Mouse (Mus musculus): Measurements from ENCODE around the gene Rabep1. TPM values are rescaled to one million over a fixed set of nuclear protein-coding genes. Genes with fewer than 3 reads are reported as not detected.

Gene Rabep1
- 1.6 and 1.9 TPM in 2 replicates for polyA plus RNA-seq (2012; rRNA removed; ENCODE audit: low replicate concordance)

DNA sequence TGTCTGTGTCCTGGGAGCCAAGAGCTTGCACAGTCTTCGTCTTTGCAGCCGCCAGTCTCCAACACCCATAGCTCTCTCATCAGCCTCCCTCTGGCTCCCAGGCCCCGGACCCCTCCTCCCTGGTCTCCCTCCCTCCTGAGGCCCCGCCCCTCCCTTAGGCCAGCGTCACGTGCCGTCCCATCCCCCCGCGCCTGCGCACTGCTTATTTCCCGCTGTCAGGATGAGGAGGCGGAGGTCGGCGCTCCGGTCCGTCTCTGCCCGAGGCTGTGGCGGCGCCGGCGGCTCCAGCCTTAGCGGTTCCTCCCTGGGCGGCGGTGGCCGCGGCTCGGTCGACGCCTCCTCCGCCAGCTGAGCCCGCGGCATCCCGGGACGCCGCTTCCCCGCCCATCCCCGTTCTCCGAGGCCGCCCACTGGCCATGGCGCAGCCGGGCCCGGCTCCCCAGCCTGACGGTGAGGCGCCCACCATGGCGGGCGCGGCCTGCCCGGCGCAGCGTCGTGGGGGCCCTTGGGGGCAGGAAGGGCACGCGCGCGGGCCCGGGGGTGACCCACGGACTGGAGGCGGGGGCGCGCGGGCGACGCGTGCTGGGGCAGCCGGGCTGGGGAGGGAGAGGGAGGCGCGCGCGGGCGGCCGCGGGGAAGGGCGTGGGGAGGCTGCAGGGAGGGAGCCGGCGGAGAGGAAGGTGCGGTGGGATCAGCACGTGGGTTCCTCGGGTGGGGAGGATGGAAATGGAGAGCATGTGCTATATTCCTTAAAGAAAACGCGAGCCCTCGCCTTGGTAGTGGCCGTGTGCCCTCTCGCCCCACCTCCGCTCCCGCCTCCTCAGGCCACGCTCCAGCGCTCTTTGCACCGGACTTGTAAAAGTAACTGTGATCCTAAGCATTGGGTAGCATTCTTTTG lies at the start of gene Rabep1:
Gene Rabep1 (plus strand): TSS at position 220 of the 898 bp plus-strand sequence.

GRCm38 (mm10) chr11:70812365-70812764 lies 32.2 kb upstream of the Rabep1 start, which contains the start of gene Scimp:
Scimp (minus strand) TSS chr11:70812586.

DNA sequence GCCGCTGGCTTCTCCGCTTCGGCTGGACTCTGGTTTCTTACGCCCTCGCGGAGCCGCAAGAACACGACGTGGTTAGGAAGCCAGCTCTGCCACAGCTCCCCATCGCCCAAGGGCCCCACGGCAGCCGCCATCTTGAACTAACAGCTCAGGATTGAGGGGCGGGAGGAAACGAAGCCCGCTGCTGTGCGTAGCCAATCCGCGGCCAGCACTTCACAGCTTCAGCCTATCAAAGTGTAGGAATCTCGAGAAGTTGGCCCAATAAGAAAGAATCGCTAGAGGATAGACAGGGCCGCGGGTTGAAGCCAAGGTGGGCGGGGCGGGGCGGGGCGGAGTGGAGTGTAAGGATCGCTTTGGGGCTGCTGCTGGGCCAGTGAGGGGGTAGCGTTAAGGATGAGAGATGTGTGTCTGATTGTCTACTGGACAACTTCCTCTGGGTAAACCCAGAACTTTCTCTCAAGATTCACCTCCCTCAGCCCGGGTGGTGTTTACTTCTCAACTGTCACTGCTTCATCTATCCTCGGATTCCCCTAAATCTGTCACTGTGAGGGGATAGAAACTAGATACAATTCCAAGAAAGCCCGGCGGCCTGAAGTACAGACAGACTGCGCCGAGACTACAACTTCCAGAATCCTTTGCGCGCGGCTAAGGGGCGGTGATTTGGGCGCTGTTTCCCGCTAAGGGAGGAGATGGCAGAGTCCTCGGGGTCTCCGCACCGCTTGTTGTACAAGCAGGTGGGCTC lies 125.4 kb downstream of the Rabep1 start, which contains the start of the genes Nup88 and Rpain:
Gene Nup88 (minus strand): TSS at position 153 of the 739 bp plus-strand sequence.
Gene Rpain (plus strand): TSS at position 393 of the 739 bp plus-strand sequence.

DNA sequence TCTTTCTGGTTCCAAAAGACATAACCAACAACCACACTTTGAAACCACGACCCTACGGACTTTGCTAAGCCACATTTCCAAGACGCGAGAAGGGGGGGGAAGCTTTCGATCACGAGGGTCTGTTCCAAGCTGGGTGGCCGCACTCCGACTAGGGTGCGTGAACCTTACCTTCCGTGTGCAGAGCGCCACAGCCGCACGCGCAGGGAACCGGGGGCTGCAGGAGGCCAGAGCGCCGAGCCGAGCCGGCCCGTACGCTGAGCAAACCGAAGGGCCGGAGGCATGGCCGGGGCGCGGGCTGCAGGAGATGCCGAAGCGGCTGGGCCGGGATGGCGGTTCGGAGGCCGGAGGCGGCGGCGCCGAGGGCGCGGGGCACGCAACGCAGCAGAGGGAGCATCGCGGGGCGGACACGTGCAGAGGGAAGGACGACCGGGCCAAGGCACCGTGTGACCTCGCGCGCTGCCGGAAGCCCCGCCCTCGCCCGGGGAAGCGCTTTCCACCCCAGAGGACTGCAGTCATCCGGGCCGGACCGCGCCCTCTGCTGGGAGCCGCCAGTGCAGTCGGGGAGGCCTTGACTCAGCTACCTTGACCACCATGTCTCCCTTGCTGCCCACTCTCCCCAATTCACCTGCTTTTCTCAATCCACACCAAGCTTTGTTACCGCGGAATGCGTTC lies 138.1 kb downstream of the Rabep1 start, which contains the start of gene C1qbp:
Gene C1qbp (minus strand): TSS at position 470 of the 672 bp plus-strand sequence.

Other genes starting within 250 kb of the Rabep1 start
- gene 4930544D05Rik, start 228.9 kb upstream of the Rabep1 start, polyA plus RNA-seq (2012; rRNA removed; ENCODE audit: low replicate concordance) = not detected in 2 replicates
- gene Chrne, start 225.6 kb upstream of the Rabep1 start, polyA plus RNA-seq (2012; rRNA removed; ENCODE audit: low replicate concordance) = 0.13 TPM in 1 of 2 replicates, not detected in the other
- 0.05 TPM in 1 of 2 replicates, not detected in the other for gene Gp1ba, start 205.7 kb upstream of the Rabep1 start, polyA plus RNA-seq (2012; rRNA removed; ENCODE audit: low replicate concordance)
- 93.4 and 152 TPM in 2 replicates for gene Rnf167, start 197.5 kb upstream of the Rabep1 start, polyA plus RNA-seq (2012; rRNA removed; ENCODE audit: low replicate concordance)
- gene Slc25a11, start 197.3 kb upstream of the Rabep1 start, polyA plus RNA-seq (2012; rRNA removed; ENCODE audit: low replicate concordance) = 108 and 218 TPM in 2 replicates
- 3,237 and 8,074 TPM in 2 replicates for gene Pfn1, start 190.1 kb upstream of the Rabep1 start, polyA plus RNA-seq (2012; rRNA removed; ENCODE audit: low replicate concordance)
- gene Eno3, start 187.6 kb upstream of the Rabep1 start, polyA plus RNA-seq (2012; rRNA removed; ENCODE audit: low replicate concordance) = 4.4 and 6.7 TPM in 2 replicates
- gene Spag7, start 175.4 kb upstream of the Rabep1 start, polyA plus RNA-seq (2012; rRNA removed; ENCODE audit: low replicate concordance) = 6.5 and 20.4 TPM in 2 replicates
- 51.1 and 76.0 TPM in 2 replicates for gene Camta2, start 156.7 kb upstream of the Rabep1 start, polyA plus RNA-seq (2012; rRNA removed; ENCODE audit: low replicate concordance)
- 0.59 and 2.1 TPM in 2 replicates for gene Inca1, start 144.6 kb upstream of the Rabep1 start, polyA plus RNA-seq (2012; rRNA removed; ENCODE audit: low replicate concordance)
- 40.9 and 70.4 TPM in 2 replicates for gene Kif1c, start 144.2 kb upstream of the Rabep1 start, polyA plus RNA-seq (2012; rRNA removed; ENCODE audit: low replicate concordance)
- gene Zfp3, start 80.6 kb upstream of the Rabep1 start, polyA plus RNA-seq (2012; rRNA removed; ENCODE audit: low replicate concordance) = 0.83 and 1.2 TPM in 2 replicates
- 0.18 and 0.90 TPM in 2 replicates for gene Scimp, start 32.2 kb upstream of the Rabep1 start, polyA plus RNA-seq (2012; rRNA removed; ENCODE audit: low replicate concordance)
- gene Nup88, start 125.2 kb downstream of the Rabep1 start, polyA plus RNA-seq (2012; rRNA removed; ENCODE audit: low replicate concordance) = 6.3 and 12.4 TPM in 2 replicates
- gene Rpain, start 125.4 kb downstream of the Rabep1 start, polyA plus RNA-seq (2012; rRNA removed; ENCODE audit: low replicate concordance) = 8.0 and 10.7 TPM in 2 replicates
- gene C1qbp, start 138.2 kb downstream of the Rabep1 start, polyA plus RNA-seq (2012; rRNA removed; ENCODE audit: low replicate concordance) = 333 and 408 TPM in 2 replicates
- gene Dhx33, start 159.7 kb downstream of the Rabep1 start, polyA plus RNA-seq (2012; rRNA removed; ENCODE audit: low replicate concordance) = 7.1 and 13.8 TPM in 2 replicates
- gene Mis12, start 174.8 kb downstream of the Rabep1 start, polyA plus RNA-seq (2012; rRNA removed; ENCODE audit: low replicate concordance) = 0.32 and 0.46 TPM in 2 replicates
- gene Derl2, start 175.1 kb downstream of the Rabep1 start, polyA plus RNA-seq (2012; rRNA removed; ENCODE audit: low replicate concordance) = 6.4 and 8.4 TPM in 2 replicates
- 0.90 and 0.91 TPM in 2 replicates for gene 6330403K07Rik, start 188.7 kb downstream of the Rabep1 start, polyA plus RNA-seq (2012; rRNA removed; ENCODE audit: low replicate concordance)